Mouse (Mus musculus) adrenal gland, postnatal 4 days (tissue): ENCODE measurements around the gene Stk16. TPM values are rescaled to one million over a fixed set of nuclear protein-coding genes. Genes with fewer than 3 reads are reported as not detected.

Source experiments
- DNase-seq, 2 experiments: peaks; one replicate each; pipeline ENCODE4 v3.0.0; 2021 to 2022; ENCODE audit warnings: low spot score in 2 of 2, mixed read lengths in 2 of 2
- long read RNA-seq, 2 experiments: library from polyadenylated mRNA; stranded (forward); transcript quantifications; one replicate each; pipeline ENCODE4 v2.0.0; 2021
- total RNA-seq, 2 experiments: library from RNA; stranded (reverse); gene quantifications; 2 replicates each; pipeline ENCODE4 v1.2.3; 2021

The Stk16 gene
- 100 to 1,000 TPM in 1 of 2 experiments, 10 to 100 TPM in 1; 96.8 to 110 TPM for total RNA-seq
- long read RNA-seq, experiment 1, transcript Stk16-201 (8 exons, 2,876 nt) = major isoform, 33 of 58 reads
- long read RNA-seq, experiment 1, partial matches to known transcripts = 0 of 58 reads
- long read RNA-seq, experiment 1, other reads (novel, unspliced or antisense) = 18 of 58 reads
- long read RNA-seq, experiment 2, transcript Stk16-216 (8 exons, 1,500 nt) = minor isoform, 5 of 133 reads
- long read RNA-seq, experiment 2, transcript Stk16-201 (8 exons, 2,876 nt) = major isoform, 72 of 133 reads
- long read RNA-seq, experiment 2, partial matches to known transcripts = 6 of 133 reads
- long read RNA-seq, experiment 2, other reads (novel, unspliced or antisense) = 45 of 133 reads

DNA sequence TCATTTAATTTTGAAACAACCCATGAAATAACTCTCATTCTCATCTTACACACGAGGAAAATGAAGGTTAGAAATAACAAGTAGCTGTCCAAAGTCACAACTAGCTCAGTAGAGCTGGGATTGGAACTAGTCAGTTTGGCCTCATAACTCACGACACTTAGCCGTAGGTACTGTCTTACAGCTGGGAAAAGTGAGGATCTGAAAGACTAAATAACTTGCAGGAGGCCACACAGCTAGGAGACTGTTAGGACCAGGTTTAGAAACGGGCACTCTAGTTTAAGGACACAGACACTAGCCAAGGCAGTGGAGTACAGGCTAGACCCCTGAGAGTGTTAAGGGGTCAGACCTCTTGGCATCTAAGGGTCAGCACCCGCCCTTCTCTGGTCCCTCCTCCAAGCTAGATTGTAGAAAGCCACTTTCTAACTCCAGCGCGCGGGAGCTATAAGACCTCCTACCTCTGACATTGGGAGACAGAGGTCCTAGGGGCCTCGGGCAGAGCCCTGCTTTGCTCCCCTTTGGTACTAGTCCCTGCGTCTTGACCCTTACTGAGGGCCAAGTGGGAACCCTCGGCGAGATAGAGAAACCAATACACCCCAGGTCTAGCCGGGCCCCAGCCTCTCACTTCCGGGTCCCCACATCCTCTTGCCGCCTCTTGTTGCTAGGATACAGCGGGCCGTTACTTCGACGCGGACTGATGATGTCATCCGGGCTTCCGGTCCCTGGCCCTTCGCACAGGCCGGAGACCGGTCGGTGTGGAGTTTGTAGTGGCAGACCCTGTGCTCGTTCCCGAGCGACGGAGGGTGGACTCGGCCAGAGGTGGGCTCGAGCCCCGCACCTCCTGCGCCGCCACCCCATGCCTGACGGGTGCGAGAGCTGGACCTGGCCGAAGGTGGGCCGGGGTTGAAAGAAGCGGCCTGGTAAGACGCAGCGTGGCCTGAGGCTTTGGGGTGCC, at the start of gene Stk16, which contains the start of gene Glb1l:
Stk16 (plus strand) TSS at position 703 of the 952 bp plus-strand sequence.
Glb1l (minus strand) TSS at position 678 of the 952 bp plus-strand sequence.
- DNase-seq = peak; percentile 89 to 91

DNA sequence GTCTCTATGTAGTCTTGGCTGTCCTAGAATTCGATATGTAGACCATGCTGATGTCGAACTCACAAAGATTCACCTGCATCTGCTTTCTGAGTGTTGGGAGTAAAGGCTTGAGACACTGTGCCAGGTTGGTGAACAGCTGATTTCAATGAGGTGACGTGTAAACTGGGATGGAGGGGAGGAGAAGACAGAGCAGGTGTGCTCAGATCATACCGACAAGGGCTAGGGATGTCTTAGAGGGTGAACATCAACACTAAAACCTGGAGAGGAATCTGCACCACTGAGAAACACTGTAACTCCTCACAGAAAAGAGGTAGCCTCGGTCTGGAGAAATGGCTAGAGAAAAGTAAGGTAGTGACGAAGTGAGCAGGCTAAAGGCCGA, 42.6 kb upstream of the Stk16 start:
- no peak for DNase-seq

DNA sequence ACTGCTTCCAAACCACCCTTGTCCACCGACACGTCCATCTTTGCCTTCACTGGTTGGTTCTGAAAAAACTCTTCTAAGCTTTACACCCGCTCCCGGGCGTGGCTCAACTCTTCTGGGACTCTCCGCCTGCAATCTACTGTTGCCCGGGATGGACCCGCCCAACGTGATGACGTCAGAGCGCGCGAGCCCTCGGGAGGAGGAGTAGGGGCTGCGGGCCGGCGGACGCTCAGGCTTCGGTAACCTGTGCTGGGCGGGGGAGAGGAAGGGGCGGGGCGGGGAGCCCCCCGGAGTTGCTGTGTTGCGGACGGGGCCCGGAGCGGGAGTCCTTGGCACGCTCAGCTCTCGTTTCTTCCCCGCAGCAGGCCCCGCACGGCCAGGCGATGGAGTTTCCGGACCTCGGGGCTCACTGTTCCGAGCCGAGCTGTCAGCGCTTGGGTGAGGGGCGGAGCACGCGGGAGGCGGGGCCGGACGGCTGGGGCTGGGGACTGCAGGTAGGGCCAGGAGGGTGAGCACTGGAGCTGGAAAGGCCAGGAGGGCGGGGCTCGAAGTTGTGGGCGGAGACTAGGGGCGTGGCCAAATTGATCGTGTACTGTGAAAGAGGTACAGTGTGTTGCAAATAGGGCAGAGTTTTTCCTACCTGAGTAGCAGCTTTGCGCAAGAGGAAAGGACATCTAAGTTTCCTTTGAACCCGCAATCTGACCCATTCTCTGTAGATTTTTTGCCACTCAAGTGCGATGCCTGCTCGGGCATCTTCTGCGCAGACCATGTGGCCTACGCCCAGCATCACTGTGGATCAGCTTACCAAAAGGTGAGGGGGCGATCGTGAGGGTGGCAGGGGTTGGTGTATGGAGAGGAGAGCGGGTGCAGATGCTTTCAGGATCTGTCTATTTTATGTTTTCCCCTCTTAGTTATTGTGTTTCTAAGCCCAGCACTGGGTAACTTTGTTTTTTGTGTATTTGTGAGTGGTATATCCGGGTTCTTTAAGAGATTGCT, 41.9 kb upstream of the Stk16 start, which contains the start of gene Zfand2b:
Zfand2b (plus strand) TSS at position 175 of the 993 bp plus-strand sequence.
- peak; percentile 85 to 95 for DNase-seq

DNA sequence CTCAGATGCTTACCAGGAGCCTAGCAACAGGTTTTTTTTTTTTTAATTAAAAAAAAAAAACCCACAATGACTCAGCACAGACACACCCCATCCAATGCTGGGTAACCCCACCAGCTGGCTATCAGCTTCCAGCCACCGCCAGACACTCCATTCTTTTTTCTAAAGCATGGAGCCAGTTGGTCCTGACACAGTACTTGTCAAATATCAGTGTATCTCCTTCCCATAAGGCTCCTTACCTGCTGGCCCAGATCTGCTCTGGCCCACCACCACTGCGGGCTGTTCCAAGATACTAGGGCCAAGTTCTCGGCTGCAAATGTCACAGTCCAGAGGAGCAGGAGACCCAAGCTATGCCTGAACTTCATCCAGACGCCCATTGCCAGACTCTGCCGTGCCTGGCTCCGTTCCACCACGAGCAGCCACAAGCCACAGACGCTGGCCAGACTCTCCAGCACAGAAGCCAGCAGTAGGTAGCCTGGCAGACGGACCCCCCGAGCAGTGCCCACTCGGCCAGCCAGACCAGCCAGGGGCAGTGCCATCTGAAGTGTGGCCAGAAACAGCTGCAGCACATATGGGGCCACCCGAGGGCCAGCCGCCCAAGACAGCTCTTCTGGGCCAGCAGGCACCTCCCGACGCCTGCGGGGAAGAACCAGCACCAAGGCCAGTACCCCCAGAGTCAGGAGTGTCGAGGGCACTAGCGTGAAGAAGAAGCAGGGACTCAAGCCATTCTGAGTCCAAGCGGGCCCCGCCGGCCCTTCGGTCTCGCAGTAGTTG, 31.1 kb upstream of the Stk16 start:
- no peak for DNase-seq

DNA sequence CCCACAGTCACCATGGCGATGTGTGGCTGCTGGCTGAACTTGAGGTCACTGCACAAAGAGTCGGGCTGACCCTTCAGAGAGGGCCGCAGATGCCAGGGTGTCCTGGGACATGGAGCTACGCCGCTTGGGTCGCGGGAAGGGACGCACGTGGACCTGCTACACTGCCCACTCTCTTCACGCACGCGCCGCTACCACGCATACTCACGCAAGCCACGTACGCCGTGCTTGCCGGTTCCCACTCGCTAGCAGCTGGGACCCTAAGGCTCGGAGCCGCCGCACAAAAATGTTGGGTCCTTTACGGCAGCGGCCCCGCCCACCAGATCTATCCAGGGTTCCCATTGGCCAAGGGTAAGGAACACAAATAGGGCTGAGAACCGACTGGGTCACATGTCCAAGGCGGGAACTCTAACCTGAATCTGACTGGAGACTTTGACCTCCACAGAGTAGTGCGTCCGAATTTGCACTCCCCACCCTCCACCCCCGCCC, 30.5 kb upstream of the Stk16 start, which contains the start of gene Abcb6:
Abcb6 (minus strand) TSS at position 288 of the 486 bp plus-strand sequence.
- peak; percentile 52 to 80 for DNase-seq

DNA sequence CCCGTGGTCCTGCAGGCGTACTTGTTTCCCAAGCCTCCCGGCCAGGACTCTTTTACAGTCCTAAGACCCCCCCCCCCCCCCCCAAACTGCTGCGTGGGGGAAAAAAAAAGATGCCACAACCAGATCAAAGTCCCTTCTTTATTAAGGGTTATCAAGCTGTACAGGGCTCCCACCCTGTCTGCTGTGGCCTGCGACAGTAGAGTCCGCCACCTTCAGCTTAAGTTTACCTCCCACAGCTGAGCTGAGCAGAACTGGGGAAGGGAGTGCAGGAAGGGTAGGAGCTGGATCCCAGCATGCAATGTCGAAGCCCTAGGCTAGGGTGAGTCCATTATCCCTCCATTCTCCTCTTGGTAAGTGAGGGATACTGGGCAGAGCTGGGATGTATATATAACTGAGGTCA, 29.9 kb upstream of the Stk16 start:
- DNase-seq = no peak

GRCm38 (mm10) chr1:75181377-75181870, 29.2 kb upstream of the Stk16 start:
- no peak for DNase-seq

GRCm38 (mm10) chr1:75182160-75182559, 28.5 kb upstream of the Stk16 start:
- DNase-seq = no peak

DNA sequence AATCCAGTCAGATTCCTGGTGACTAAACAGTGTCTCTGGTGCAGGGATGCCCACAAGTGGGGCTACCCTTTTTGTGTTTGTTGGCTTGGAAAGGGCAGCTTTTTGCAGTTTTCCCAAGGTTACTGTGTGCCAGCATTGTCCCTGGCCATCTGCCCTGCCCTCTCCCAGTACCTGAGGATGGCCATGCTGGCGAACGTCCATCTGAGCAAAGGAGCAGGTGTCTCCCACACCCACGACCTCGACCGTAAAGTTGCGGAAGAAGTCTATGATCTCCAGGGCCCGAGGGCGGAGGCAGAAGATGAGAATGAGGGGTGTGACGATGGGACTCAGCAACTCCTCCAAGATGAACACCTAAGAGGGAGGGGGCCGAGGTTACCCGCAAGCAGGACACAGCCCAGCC, 25.1 kb upstream of the Stk16 start:
- no peak for DNase-seq

DNA sequence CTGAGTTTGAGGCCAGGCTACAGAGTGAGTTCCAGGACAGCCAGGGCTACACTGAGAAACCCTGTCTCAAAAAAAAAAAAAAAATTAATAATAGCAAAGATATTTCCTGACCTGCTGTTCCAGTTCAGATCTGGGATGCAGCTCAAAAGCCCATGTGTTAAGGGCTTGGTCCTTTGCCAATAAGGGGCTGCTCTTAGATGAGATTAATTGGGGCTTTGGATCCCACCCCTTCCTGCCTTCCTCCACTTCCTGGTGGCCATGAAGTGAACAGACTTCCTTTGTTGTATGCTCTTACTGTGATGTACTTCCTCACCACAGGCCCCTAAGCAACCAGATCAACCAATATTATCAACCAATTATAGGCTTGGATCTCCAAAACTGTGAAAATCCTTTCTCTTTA, 23.5 kb upstream of the Stk16 start:
- DNase-seq = no peak

DNA sequence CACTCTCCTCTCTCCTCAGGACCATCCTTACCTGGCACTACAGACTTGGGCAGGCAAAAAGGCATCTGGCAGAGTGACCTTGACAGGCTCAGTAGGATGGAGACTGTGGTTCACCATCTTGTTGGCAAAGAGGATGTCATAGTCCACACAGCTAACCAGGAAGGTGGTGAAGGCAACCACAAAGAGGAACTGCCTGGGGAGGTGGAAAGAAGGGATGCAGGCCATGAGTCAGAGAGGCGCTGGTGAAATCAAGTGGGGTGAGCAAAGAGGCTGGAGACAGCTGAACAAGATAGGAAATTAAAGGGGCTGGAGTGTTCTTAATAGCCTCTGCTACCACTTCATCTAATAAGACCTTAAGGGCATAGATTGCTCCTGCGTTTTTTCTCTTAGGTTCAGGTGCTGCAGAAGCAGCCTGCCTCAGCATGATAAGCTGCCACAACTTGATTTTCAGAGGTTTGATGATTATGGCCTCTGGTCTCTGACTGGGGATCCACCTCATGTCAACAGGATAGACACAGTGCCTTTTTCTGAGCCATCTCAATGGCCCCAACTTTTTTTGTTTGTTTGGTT, 22.6 kb upstream of the Stk16 start:
- no peak for DNase-seq

GRCm38 (mm10) chr1:75190577-75190976, 20.1 kb upstream of the Stk16 start:
- no peak for DNase-seq

DNA sequence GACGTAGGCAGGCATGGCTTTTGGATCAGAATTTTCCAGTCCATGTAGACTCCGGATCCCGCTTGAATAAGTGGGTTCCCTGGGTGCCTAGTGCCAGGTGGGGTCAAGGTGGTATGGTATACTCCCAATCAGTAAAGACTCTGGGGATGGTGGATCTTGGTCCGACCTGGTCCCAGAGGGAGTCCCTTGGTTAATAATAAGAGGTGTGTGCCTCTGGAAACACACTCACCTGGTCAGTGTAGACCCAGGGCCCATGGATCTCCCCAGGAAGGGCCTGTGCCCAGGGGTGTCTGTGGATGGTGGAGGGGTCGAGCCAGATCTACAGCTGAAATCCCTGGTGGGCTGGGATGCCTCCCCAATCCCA, 19.4 kb upstream of the Stk16 start:
- DNase-seq = no peak

DNA sequence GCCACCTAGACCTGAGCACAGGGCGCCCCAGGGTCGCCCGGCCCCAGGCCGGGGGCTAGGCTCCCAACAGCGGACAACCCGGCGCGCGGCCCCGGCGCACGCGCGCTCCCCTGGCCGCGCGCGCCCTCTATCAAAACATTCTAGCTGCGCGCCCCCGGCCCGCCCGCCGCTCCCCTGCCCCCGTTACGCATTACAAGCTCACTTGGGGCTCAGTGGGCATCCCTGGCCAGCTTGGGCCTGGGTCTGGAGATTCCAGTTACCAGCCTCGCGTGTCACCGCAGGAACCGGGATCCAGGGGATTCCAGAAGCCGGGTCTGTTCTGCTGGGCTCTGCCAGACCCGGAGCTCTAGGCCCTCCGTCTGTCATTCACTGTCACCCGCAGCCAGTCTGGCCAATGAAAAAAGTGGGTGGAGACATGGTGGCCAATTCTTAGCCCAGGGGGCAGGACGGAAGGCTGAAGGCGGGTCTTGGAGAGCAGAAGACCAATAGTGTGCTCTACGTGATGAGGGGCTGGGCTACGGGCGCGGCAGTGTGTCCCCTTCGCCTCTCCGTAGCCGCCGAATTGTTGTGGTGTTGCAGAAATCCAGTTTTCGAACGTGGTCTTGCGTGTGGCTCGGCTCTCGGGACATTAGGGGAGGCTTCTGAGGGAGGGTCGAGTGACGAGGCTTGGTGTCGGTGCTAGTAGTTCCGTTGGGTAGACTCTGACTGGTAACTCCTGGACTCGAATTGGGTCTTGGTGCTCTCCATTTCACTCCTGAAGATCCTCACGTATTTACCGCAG, 18.8 kb upstream of the Stk16 start, which contains the start of the genes Ankzf1 and Atg9a:
Ankzf1 (plus strand) TSS at position 530 of the 781 bp plus-strand sequence.
Atg9a (minus strand) TSS at position 575 of the 781 bp plus-strand sequence.
- peak; percentile 65 to 93 for DNase-seq

DNA sequence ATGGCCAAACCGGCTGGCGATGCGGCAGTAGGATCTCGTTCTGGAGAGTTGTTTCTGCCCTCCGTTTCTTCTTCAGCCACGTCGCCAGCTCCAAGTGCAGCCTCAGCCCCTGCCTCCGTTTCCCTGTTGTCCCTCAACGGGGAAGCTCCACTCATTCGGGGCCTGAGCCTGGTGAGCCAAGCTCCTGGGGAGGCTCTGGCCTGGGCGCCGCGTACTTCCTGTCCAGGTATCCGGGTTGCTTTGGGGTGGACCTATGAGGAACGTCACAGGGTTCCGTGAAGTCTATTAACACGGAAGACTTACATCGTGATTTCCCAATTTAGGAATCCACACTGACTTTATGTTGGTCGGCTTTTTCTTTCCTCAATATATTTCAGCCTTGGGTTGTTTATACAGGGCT, 18.2 kb upstream of the Stk16 start:
- no peak for DNase-seq

- no peak for DNase-seq
Measured at GRCm38 (mm10) chr1:75201236-75201635, 9.4 kb upstream of the Stk16 start.

- no peak for DNase-seq
Measured at GRCm38 (mm10) chr1:75208967-75209678, 1.5 kb upstream of the Stk16 start.
